Mouse (Mus musculus): Measurements from ENCODE around the gene Ppfia3. TPM values are rescaled to one million over a fixed set of nuclear protein-coding genes. Genes with fewer than 3 reads are reported as not detected.

The Ppfia3 gene
- polyA plus RNA-seq, 1 experiment from 2014 or later: 10.1 TPM

GRCm38 (mm10) chr7:45376057-45376456 is 9.2 kb upstream of the Ppfia3 start:
- H3K9me3 ChIP-seq (replicated peaks): no peaks in the 10 kb centered on the region
- H3K36me3 ChIP-seq: peaks cover 80% of the 10 kb centered on the region
- no peak overlapping the region for H3K4me3 ChIP-seq (replicated peaks)
- no peak overlapping the region for H3K27ac ChIP-seq (replicated peaks)
- no peaks in the 10 kb centered on the region for H3K4me1 ChIP-seq
- ATAC-seq (ENCODE audit: insufficient number of reproducible peaks, low FRiP score, low TSS enrichment, low read depth): no peak
- H3K4me2 ChIP-seq (replicated peaks): no peak overlapping the region
- no peaks in the 10 kb centered on the region for H3K27me3 ChIP-seq
- WGBS: 84% methylated on average over 1 of the region's 1 CpGs
- H3K9ac ChIP-seq: no peak overlapping the region

DNA sequence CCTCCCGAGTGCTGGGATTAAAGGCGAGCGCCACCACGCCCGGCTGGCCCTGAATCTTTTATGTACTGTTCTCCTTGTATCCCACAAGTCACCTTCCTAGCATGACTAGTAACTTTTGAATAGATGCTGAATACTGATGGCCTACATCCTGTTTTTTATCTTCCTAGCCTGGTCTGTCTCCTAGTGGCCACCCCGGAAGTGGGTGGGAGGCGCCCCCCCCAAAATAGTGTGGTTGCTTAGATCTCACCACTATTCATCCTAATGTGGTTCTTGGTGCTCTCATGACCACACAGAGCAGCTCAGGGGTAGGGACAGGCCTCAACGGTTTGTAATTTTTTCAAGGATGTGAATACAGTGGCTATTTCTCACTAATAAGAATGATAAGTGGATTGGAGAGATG is 7.8 kb upstream of the Ppfia3 start:
- Histone ChIP-seq H3K4me3 (replicated peaks) (no peak overlapping the region), H3K27me3 (peaks cover 5% of the 10 kb centered on the region; the same call in 1 of the 2 replicates), H3K4me2 (replicated peaks) (no peak overlapping the region), H3K36me3 (peaks cover 66% of the 10 kb centered on the region), H3K4me1 (peaks cover 12% of the 10 kb centered on the region), H3K9ac (no peak overlapping the region), H3K27ac (replicated peaks) (no peak overlapping the region), H3K9me3 (replicated peaks) (no peaks in the 10 kb centered on the region)
- ATAC-seq (ENCODE audit: insufficient number of reproducible peaks, low FRiP score, low TSS enrichment, low read depth): no peak
- WGBS: 94% methylated on average over 8 of the region's 8 CpGs

DNA sequence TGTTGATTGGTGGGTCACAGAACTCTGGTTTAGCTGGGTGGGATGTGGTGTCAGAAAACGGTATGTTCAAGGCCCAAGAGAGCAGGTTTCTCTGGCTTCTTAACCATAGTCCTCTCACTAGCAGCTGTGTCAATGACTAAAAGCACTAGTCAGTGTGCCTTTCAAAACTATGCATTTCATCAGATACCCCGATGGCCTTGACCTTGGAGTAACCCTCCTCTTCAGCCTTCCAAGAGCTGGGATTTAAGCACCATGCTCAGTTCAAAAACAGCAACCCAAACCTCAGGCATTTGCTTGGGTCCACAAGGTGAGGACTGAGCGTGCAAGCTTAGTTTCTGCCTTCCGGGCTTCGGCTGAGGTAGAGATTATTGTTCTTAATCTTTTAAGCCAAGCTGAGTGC is 5.6 kb upstream of the Ppfia3 start:
- no peak overlapping the region for H3K9ac ChIP-seq
- H3K27ac ChIP-seq (replicated peaks): no peak overlapping the region
- H3K4me2 ChIP-seq (replicated peaks): no peak overlapping the region
- peaks cover 43% of the 10 kb centered on the region for H3K36me3 ChIP-seq
- H3K4me1 ChIP-seq: peaks cover 21% of the 10 kb centered on the region
- no peak overlapping the region for H3K4me3 ChIP-seq (replicated peaks)
- peaks cover 21% of the 10 kb centered on the region for H3K27me3 ChIP-seq
- WGBS: 72% methylated on average over 5 of the region's 5 CpGs
- no peaks in the 10 kb centered on the region for H3K9me3 ChIP-seq (replicated peaks)
- ATAC-seq (ENCODE audit: insufficient number of reproducible peaks, low FRiP score, low TSS enrichment, low read depth): no peak

DNA sequence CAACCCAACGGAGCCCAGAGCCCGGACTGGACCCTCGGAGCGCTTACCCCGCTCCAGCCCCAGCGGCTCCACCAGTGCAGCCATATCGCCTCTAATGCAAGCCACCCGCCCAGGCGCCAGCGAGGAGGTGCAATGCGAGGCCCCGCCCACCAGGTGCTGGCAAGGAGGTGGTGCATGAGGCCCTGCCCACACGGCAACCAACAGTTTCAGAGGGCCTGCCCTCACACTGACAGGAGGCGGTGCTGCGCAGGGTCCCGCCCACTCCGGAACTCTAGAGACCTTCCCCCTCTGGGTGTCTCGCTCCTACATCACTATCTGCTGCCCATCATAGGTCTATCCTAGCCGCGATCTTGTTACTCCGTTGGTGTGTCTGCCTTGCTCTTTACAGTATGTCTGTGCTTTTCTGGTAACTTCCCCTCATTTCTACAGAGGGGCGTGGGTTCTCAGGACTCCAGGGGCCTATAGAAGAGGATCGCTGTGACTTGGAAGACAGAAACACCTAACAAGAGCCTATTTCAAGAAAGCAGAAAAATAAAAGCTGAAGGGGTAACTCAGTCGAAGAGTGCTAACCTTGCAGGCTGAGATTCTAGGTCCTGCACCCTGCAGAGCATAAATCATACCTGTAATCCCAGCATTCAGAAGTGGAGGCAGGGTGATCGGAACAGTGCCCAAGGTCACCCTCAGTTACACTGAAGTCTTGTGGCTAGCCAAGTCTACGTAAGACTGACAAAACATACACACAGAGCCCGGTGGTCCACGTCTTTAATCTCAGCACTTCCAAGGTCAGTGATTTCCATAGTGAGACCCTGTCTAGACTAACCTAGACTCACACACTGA is 3.9 kb upstream of the Ppfia3 start, which contains the start of gene Lin7b:
TSS of gene Lin7b (minus strand) at position 109 of the 837 bp plus-strand sequence.
- Histone ChIP-seq H3K27ac (replicated peaks) (no peak within 1 kb of the TSS), H3K4me1 (peaks cover 32% of the 10 kb centered on the region), H3K4me2 (replicated peaks) (peak within 1 kb of the TSS; percentile 97), H3K4me3 (replicated peaks) (peak within 1 kb of the TSS; percentile 58), H3K27me3 (peaks cover 23% of the 10 kb centered on the region), H3K9me3 (replicated peaks) (no peaks in the 10 kb centered on the region), H3K36me3 (peaks cover 27% of the 10 kb centered on the region), H3K9ac (peak within 1 kb of the TSS; percentile 42)
- peak; percentile 77 for ATAC-seq (ENCODE audit: insufficient number of reproducible peaks, low FRiP score, low TSS enrichment, low read depth)
- 10% methylated on average over 28 of the region's 28 CpGs for WGBS

DNA sequence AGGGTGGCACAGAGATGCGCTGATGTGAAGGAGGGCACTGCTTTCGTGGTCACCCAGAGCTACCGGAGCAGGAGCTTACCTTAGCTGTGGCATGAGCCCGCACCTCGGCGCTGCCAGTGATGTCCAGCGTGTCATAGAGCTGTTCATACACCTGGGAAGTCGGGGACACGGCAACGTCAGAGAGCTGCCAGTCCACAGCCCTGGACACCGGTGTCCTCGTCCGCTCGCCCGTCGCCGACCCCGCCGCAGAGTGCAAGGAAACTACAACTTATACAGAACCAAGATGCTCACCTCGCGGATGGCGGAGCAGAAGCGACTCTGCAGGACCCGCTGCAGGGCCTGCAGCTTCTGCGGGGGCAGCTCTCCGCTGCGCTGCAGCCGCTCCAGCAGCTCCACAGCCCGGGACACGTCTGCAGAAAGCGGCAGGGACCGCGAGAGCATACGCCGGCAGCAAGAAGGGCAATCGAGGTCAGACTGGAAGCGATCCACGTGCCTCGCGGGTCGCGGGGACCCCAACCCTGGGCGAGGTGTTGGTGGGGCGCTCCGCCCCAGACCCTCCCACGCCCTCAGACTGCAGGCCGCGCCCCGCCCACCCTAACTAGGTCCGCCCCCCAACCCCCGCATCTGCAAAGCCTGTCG is 3.1 kb upstream of the Ppfia3 start:
- WGBS: 8% methylated on average over 52 of the region's 52 CpGs
- Histone ChIP-seq H3K9ac (peak overlapping the region; percentile 42), H3K27me3 (peaks cover 30% of the 10 kb centered on the region), H3K4me2 (replicated peaks) (peak overlapping the region; percentile 97), H3K9me3 (replicated peaks) (no peaks in the 10 kb centered on the region), H3K36me3 (peaks cover 21% of the 10 kb centered on the region), H3K27ac (replicated peaks) (no peak overlapping the region), H3K4me1 (peaks cover 35% of the 10 kb centered on the region), H3K4me3 (replicated peaks) (peak overlapping the region; percentile 58)
- ATAC-seq (ENCODE audit: insufficient number of reproducible peaks, low FRiP score, low TSS enrichment, low read depth): no peak

- WGBS: 74% methylated on average over 16 of the region's 16 CpGs
- no peak for ATAC-seq (ENCODE audit: insufficient number of reproducible peaks, low FRiP score, low TSS enrichment, low read depth)
- H3K36me3 ChIP-seq: peaks cover 16% of the 10 kb centered on the region
- no peaks in the 10 kb centered on the region for H3K9me3 ChIP-seq (replicated peaks)
- no peak overlapping the region for H3K4me3 ChIP-seq (replicated peaks)
- no peak overlapping the region for H3K27ac ChIP-seq (replicated peaks)
- H3K9ac ChIP-seq: peak overlapping the region; percentile 42; the same call in 1 of the 2 replicates
- H3K27me3 ChIP-seq: peaks cover 34% of the 10 kb centered on the region
- H3K4me2 ChIP-seq (replicated peaks): no peak overlapping the region
- H3K4me1 ChIP-seq: peaks cover 35% of the 10 kb centered on the region
Measured at GRCm38 (mm10) chr7:45369022-45369745, 2.4 kb upstream of the Ppfia3 start.

- H3K27me3 ChIP-seq: peaks cover 39% of the 10 kb centered on the region
- H3K27ac ChIP-seq (replicated peaks): 0 out of 2 replicates have a peak overlapping the region, but pooled peaks have one; percentile 78
- H3K9ac ChIP-seq: 0 out of 2 replicates have a peak overlapping the region, but pooled peaks have one; percentile 37
- H3K4me1 ChIP-seq: peaks cover 35% of the 10 kb centered on the region
- no peak overlapping the region for H3K4me2 ChIP-seq (replicated peaks)
- ATAC-seq (ENCODE audit: insufficient number of reproducible peaks, low FRiP score, low TSS enrichment, low read depth): no peak
- peaks cover 7% of the 10 kb centered on the region; the same call in 1 of the 2 replicates for H3K36me3 ChIP-seq
- WGBS: 79% methylated on average over 15 of the region's 15 CpGs
- peak overlapping the region; percentile 70 for H3K4me3 ChIP-seq (replicated peaks)
- no peaks in the 10 kb centered on the region for H3K9me3 ChIP-seq (replicated peaks)
Measured at GRCm38 (mm10) chr7:45368178-45368577, 1.4 kb upstream of the Ppfia3 start.

DNA sequence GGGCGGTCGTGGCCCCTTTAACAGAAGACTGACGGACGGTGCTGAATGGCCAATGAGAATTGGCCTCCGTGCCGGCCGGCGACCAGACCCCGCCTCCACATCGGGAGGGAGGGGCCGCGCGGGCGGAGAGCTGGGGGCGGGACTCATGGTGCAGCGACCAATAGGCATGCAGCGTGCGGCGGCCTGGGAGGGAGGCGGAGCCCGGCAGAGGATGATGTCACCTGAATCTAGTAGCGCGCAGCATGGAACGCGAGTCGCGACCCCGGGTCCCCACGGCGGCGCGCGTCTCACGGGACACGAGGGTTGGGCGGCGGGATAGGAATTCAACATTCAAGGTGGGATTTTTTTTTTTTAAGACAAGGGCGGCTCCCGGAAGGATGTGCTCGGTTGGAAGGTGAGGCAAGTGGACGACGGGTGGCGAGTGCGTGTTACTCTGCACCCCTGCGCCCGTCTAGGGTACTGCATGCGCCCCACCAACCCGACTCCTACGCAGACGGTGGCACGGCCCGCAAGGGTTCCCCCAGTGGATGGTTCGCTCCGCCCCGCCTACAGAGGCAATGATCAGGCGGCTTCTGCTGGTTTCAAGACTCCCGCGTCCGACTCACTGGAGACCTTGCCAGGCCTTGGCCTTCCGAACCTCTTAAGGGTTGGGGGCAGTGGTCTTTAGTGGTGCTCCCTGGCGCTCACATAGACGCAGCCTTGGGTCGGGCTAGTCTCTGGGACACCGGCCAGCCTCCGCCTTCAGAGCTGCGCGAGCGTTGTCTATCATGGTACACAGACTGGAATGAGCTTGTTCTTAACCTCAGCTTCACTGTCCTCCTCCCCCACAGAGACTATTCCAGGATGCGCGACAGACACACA is 431 bp upstream of the Ppfia3 start:
- 1% methylated on average over 70 of the region's 70 CpGs for WGBS
- peak; percentile 88 for ATAC-seq (ENCODE audit: insufficient number of reproducible peaks, low FRiP score, low TSS enrichment, low read depth)
- H3K27ac ChIP-seq (replicated peaks): peak overlapping the region; percentile 78

DNA sequence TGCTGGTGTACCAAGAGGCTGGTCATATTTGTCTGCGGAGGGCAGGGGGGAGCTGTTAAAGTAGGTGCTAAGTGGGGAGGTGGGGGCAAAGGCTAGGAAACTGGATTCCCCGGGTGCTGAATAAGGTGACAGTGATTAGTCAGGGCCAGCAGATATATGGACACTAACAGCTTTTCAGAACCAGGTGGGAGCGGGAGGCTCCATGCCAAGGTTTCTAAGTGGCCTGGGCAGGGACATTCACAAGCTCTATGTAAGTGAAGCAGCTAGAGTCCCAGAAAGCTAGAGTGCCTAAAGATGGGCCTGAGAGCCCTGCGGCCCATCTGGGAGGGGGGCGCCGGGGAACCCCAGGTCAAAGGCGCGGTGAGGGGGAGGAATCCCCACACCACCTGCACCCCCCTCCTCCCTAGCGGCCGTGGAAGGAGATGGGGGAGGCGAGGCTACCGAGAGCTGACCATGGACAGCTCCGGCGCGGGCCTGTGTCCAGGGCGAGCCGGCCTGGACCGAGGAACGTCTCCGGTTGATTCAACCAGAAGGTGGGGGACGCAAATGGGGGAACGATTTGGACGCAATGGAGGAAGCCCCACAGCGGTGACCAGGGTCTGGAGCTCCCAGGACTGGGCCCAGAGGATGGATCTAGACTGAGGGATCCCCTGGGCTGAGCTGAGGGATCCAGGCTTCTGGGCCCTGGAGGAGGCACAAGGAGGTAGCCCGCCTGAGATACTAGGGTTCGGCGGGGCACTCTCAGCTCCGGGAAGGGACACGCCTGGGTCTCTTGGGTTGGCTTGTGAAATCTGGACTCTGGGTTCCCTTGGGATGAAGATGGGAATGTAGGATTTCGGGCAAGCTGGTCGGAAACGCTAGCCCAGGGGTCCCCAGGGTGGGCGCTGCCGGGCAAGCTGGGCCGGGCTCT is 822 bp downstream of the Ppfia3 start:
- no peak for ATAC-seq (ENCODE audit: insufficient number of reproducible peaks, low FRiP score, low TSS enrichment, low read depth)
- WGBS: 5% methylated on average over 34 of the region's 35 CpGs

More for the DNA sequence above, 431 bp upstream of the Ppfia3 start:
- Histone ChIP-seq H3K27me3 (peaks cover 46% of the 10 kb centered on the region), H3K4me2 (replicated peaks) (peak overlapping the region; percentile 98), H3K36me3 (no peaks in the 10 kb centered on the region), H3K4me3 (replicated peaks) (peak overlapping the region; percentile 70), H3K9me3 (replicated peaks) (no peaks in the 10 kb centered on the region), H3K4me1 (peaks cover 43% of the 10 kb centered on the region), H3K9ac (peak overlapping the region; percentile 52)

More for the DNA sequence above, 822 bp downstream of the Ppfia3 start:
- H3K9ac ChIP-seq: peak overlapping the region; percentile 52
- no peaks in the 10 kb centered on the region for H3K36me3 ChIP-seq
- peaks cover 55% of the 10 kb centered on the region for H3K4me1 ChIP-seq
- H3K27me3 ChIP-seq: peaks cover 58% of the 10 kb centered on the region
- no peaks in the 10 kb centered on the region for H3K9me3 ChIP-seq (replicated peaks)
- peak overlapping the region; percentile 70 for H3K4me3 ChIP-seq (replicated peaks)
- peak overlapping the region; percentile 98 for H3K4me2 ChIP-seq (replicated peaks)
- 0 out of 2 replicates have a peak overlapping the region, but pooled peaks have one; percentile 41 for H3K27ac ChIP-seq (replicated peaks)
